Mouse (Mus musculus): ENCODE measurements around the gene Gm8206. TPM values are rescaled to one million over a fixed set of nuclear protein-coding genes. Genes with fewer than 3 reads are reported as not detected.
A peak's percentile ranks its signal among the peaks of the same experiment; 100 is the strongest.
"Not testable (repeated sequence)": the region's sequence is repeated elsewhere in the genome, so short reads cannot be mapped to it uniquely, and the experiment has no call there.

The Gm8206 gene
- 0.90 and 1.2 TPM in 2 replicates for polyA plus RNA-seq (2014; fragmentation: Nextera tagmentation; extraction: Ambion mirVana)

DNA sequence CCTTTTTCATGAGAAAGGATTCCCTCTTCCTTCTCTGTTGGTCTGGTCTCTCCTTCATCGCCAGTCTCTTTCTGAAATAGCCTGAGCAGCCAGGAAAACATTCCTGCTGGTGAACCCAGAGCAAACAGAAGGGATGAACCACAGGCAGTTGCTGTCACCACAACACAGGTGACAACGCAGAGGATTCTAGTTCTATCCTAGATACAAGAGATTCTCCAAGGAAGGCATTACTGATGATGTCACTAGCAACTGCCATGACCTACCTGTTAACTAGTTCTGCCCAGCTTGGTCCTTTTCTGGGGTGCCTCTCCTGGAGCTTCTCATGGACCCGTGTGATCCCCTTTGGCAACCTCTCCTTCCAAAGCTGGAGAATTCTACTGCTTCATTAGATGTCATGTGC lies at the start of gene Gm8206:
Gene Gm8206, minus strand, starts transcription at position 101 of the 400 bp plus-strand sequence.
- not testable (repeated sequence) for H3K27ac ChIP-seq (ENCODE audit: low read depth, low read length); H3K9me3 ChIP-seq (ENCODE audit: control insufficient read depth, low read length); H3K4me2 ChIP-seq (replicated peaks; ENCODE audit: low read depth, low read length); H3K36me3 ChIP-seq (ENCODE audit: control insufficient read depth, insufficient read depth, low read length); H3K27me3 ChIP-seq (ENCODE audit: control insufficient read depth, insufficient read depth, low read length); ATAC-seq (ENCODE audit: low FRiP score, low TSS enrichment); H3K9ac ChIP-seq (ENCODE audit: low read depth, low read length); H3K4me3 ChIP-seq (ENCODE audit: low read length); H3K4me1 ChIP-seq (ENCODE audit: control insufficient read depth, insufficient read depth, low read length)
- 84% methylated on average over 2 of the region's 3 CpGs for WGBS

DNA sequence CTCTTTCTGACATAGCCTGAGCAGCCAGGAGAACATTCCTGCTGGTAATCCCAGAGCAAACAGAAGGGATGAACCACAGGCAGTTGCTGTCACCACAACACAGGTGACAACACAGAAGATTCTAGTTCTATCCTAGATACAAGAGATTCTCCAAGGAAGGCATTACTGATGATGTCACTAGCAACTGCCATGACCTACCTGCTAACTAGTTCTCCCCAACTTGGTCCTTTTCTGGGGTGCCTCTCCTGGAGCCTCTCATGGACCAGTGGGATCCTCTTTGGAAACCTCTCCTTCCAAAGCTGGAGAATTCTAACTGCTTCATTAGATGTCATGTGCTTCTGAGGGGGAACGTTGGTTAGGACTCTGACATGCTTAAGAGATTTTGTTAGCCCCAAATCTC lies 32.0 kb upstream of the Gm8206 start, which contains the start of gene Gm3476:
Gene Gm3476, minus strand, starts transcription at position 101 of the 400 bp plus-strand sequence.
- H3K4me3 ChIP-seq (ENCODE audit: low read length); H3K27ac ChIP-seq (ENCODE audit: low read depth, low read length); H3K36me3 ChIP-seq (ENCODE audit: control insufficient read depth, insufficient read depth, low read length); H3K9me3 ChIP-seq (ENCODE audit: control insufficient read depth, low read length); ATAC-seq (ENCODE audit: low FRiP score, low TSS enrichment); H3K4me1 ChIP-seq (ENCODE audit: control insufficient read depth, insufficient read depth, low read length); H3K27me3 ChIP-seq (ENCODE audit: control insufficient read depth, insufficient read depth, low read length); H3K9ac ChIP-seq (ENCODE audit: low read depth, low read length); H3K4me2 ChIP-seq (replicated peaks; ENCODE audit: low read depth, low read length): not testable (repeated sequence)
- WGBS = no CpG with 5 or more reads among the region's 1 CpGs

DNA sequence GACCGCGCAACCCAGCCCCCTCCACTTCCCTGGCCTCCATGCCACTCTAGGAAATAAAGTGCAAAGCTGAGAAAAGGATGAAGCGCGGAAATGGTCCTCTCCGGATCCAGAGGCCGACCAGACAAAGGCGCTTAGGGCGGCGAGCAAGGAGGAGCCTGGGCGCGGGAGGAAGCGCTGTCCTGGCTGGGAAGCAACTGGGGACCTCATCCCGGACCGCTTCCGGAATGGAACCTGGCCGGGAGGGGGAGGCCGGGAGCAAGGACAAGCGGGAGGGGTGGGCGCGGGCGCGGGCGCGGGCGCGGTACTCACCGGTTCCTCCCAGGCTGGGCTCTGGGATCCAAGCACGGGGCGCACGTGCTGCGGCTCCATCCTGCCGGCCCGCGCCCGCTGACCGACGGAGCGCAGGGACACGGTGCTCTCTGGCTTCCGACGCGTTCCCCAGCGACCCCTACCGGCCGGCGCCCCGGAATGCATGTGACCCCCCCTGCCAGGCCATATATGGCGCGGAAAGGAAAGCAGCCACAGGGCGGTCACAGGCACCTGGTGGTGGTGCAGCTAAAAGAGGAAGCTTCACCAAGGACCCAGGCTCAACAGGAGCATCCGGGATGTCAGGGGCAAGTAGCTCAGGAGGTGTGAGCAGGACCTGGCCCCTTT lies 14.7 kb upstream of the Gm8206 start, which contains the start of gene Gm3468:
Gene Gm3468, minus strand, starts transcription at position 394 of the 654 bp plus-strand sequence.
- Histone ChIP-seq H3K4me3 (ENCODE audit: low read length) (peak within 1 kb of the TSS; percentile 32), H3K4me2 (replicated peaks; ENCODE audit: low read depth, low read length) (peak within 1 kb of the TSS; percentile 30)
- H3K27me3 ChIP-seq (ENCODE audit: control insufficient read depth, insufficient read depth, low read length); H3K9ac ChIP-seq (ENCODE audit: low read depth, low read length); H3K36me3 ChIP-seq (ENCODE audit: control insufficient read depth, insufficient read depth, low read length); H3K4me1 ChIP-seq (ENCODE audit: control insufficient read depth, insufficient read depth, low read length); H3K27ac ChIP-seq (ENCODE audit: low read depth, low read length); H3K9me3 ChIP-seq (ENCODE audit: control insufficient read depth, low read length): not testable (repeated sequence)
- ATAC-seq (ENCODE audit: low FRiP score, low TSS enrichment) = peak; percentile 94; the same call in 1 of the 2 replicates
- WGBS = 3% methylated on average over 37 of the region's 51 CpGs

DNA sequence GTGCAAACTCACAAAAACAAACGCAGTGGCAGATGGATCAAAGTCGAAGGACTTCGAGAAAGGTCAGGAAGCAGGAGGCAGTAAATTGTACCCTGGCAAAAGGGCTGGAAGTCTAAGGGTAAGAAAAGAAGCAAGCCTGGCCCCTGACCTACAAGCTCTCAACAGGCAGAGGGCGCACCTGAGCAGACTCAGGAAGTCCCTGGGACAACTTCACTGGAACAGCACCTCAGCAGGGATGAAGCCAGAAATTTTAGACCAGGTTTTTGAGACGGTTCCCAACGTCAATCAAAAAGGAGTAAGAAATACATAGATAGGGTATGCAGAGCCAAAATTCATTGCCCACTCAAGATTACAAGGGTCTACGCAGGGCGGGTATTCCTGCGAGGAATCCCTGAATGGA lies 13.8 kb upstream of the Gm8206 start:
- not testable (repeated sequence) for ATAC-seq (ENCODE audit: low FRiP score, low TSS enrichment)
- WGBS = 5% methylated on average over 8 of the region's 9 CpGs
- H3K4me3 ChIP-seq (ENCODE audit: low read length) = peak overlapping the region; percentile 32; the same call in 1 of the 2 replicates

DNA sequence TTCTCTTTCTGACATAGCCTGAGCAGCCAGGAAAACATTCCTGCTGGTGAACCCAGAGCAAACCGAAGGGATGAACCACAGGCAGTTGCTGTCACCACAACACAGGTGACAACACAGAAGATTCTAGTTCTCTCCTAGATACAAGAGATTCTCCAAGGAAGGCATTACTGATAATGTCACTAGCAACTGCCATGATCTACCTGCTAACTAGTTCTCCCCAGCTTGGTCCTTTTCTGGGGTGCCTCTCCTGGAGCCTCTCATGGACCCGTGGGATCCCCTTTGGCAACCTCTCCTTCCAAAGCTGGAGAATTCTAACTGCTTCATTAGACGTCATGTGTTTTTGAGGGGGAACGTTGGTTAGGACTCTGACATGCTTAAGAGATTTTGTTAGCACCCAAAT lies 35.6 kb downstream of the Gm8206 start, which contains the start of gene Gm6337:
Gene Gm6337, minus strand, starts transcription at position 101 of the 400 bp plus-strand sequence.
- not testable (repeated sequence) for H3K36me3 ChIP-seq (ENCODE audit: control insufficient read depth, insufficient read depth, low read length); H3K9ac ChIP-seq (ENCODE audit: low read depth, low read length); ATAC-seq (ENCODE audit: low FRiP score, low TSS enrichment); H3K9me3 ChIP-seq (ENCODE audit: control insufficient read depth, low read length); H3K4me2 ChIP-seq (replicated peaks; ENCODE audit: low read depth, low read length); H3K4me3 ChIP-seq (ENCODE audit: low read length); H3K4me1 ChIP-seq (ENCODE audit: control insufficient read depth, insufficient read depth, low read length); H3K27ac ChIP-seq (ENCODE audit: low read depth, low read length); H3K27me3 ChIP-seq (ENCODE audit: control insufficient read depth, insufficient read depth, low read length)
- 95% methylated on average over 2 of the region's 4 CpGs for WGBS

More for the DNA sequence above, 13.8 kb upstream of the Gm8206 start:
- not testable (repeated sequence) for H3K4me1 ChIP-seq (ENCODE audit: control insufficient read depth, insufficient read depth, low read length); H3K27me3 ChIP-seq (ENCODE audit: control insufficient read depth, insufficient read depth, low read length); H3K36me3 ChIP-seq (ENCODE audit: control insufficient read depth, insufficient read depth, low read length); H3K9ac ChIP-seq (ENCODE audit: low read depth, low read length); H3K27ac ChIP-seq (ENCODE audit: low read depth, low read length); H3K9me3 ChIP-seq (ENCODE audit: control insufficient read depth, low read length)
- peak overlapping the region; percentile 30; the same call in 1 of the 2 replicates for H3K4me2 ChIP-seq (replicated peaks; ENCODE audit: low read depth, low read length)

DNA sequence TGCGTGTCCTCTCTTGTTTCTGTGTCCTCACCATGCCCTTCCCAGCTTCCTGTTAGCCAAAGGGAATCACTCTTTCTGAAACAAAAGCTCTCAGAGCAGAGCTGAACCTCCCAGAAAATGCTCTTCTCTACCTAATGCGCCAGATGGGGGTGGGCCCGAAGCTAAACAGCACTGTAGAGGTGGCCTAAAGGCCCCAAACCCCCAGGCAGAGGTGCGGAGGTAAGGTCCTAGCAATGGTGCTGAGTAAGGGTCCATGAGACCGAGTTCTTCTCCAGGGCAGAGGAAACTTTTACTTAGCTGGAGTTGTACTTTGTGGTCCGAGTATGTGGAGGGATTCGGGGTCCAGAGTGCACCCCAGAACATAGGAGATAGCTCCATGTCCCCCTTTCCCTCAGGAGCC lies 106.6 kb downstream of the Gm8206 start:
- not testable (repeated sequence) for H3K4me3 ChIP-seq (ENCODE audit: low read length); ATAC-seq (ENCODE audit: low FRiP score, low TSS enrichment); H3K27me3 ChIP-seq (ENCODE audit: control insufficient read depth, insufficient read depth, low read length); H3K4me2 ChIP-seq (replicated peaks; ENCODE audit: low read depth, low read length); H3K4me1 ChIP-seq (ENCODE audit: control insufficient read depth, insufficient read depth, low read length); H3K36me3 ChIP-seq (ENCODE audit: control insufficient read depth, insufficient read depth, low read length); H3K9ac ChIP-seq (ENCODE audit: low read depth, low read length); H3K9me3 ChIP-seq (ENCODE audit: control insufficient read depth, low read length); H3K27ac ChIP-seq (ENCODE audit: low read depth, low read length)
- 78% methylated on average over 4 of the region's 7 CpGs for WGBS

DNA sequence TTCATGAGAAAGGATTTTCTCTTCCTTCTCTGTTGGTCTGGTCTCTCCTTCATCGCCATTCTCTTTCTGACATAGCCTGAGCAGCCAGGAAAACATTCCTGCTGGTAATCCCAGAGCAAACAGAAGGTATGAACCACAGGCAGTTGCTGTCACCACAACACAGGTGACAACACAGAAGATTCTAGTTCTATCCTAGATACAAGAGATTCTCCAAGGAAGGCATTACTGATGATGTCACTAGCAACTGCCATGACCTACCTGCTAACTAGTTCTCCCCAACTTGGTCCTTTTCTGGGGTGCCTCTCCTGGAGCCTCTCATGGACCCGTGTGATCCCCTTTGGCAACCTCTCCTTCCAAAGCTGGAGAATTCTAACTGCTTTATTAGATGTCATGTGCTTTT lies 114.7 kb downstream of the Gm8206 start, which contains the start of gene Gm3453:
Gene Gm3453, minus strand, starts transcription at position 101 of the 400 bp plus-strand sequence.
- not testable (repeated sequence) for ATAC-seq (ENCODE audit: low FRiP score, low TSS enrichment); H3K4me2 ChIP-seq (replicated peaks; ENCODE audit: low read depth, low read length)
- WGBS = 73% methylated on average over 1 of the region's 2 CpGs

More for the DNA sequence above, 114.7 kb downstream of the Gm8206 start, which contains the start of gene Gm3453:
- not testable (repeated sequence) for H3K4me3 ChIP-seq (ENCODE audit: low read length); H3K4me1 ChIP-seq (ENCODE audit: control insufficient read depth, insufficient read depth, low read length); H3K27ac ChIP-seq (ENCODE audit: low read depth, low read length); H3K9ac ChIP-seq (ENCODE audit: low read depth, low read length); H3K36me3 ChIP-seq (ENCODE audit: control insufficient read depth, insufficient read depth, low read length); H3K9me3 ChIP-seq (ENCODE audit: control insufficient read depth, low read length); H3K27me3 ChIP-seq (ENCODE audit: control insufficient read depth, insufficient read depth, low read length)

Other genes with a start within 250 kb of the Gm8206 start
- not detected in 2 replicates for gene Gm8237, start 213.6 kb downstream of the Gm8206 start, polyA plus RNA-seq (2014; fragmentation: Nextera tagmentation; extraction: Ambion mirVana)
- gene Gm3248, start 132.2 kb downstream of the Gm8206 start, polyA plus RNA-seq (2014; fragmentation: Nextera tagmentation; extraction: Ambion mirVana) = 0.10 and 0.12 TPM in 2 replicates
- not detected in 2 replicates for gene Gm3453, start 114.8 kb downstream of the Gm8206 start, polyA plus RNA-seq (2014; fragmentation: Nextera tagmentation; extraction: Ambion mirVana)
- gene Gm6337, start 35.7 kb downstream of the Gm8206 start, polyA plus RNA-seq (2014; fragmentation: Nextera tagmentation; extraction: Ambion mirVana) = not detected in 2 replicates
- gene Gm3468, start 14.7 kb upstream of the Gm8206 start, polyA plus RNA-seq (2014; fragmentation: Nextera tagmentation; extraction: Ambion mirVana) = 2.2 TPM in 2 replicates
- not detected in 2 replicates for gene Gm3476, start 31.9 kb upstream of the Gm8206 start, polyA plus RNA-seq (2014; fragmentation: Nextera tagmentation; extraction: Ambion mirVana)
- not detected in 2 replicates for gene Gm21560, start 125.3 kb upstream of the Gm8206 start, polyA plus RNA-seq (2014; fragmentation: Nextera tagmentation; extraction: Ambion mirVana)
- gene Gm3411, start 193.3 kb upstream of the Gm8206 start, polyA plus RNA-seq (2014; fragmentation: Nextera tagmentation; extraction: Ambion mirVana) = 0.74 and 1.1 TPM in 2 replicates
- gene Gm21103, start 210.9 kb upstream of the Gm8206 start, polyA plus RNA-seq (2014; fragmentation: Nextera tagmentation; extraction: Ambion mirVana) = not detected in 2 replicates
- gene Gm3618, start 249.7 kb upstream of the Gm8206 start, polyA plus RNA-seq (2014; fragmentation: Nextera tagmentation; extraction: Ambion mirVana) = not detected in 2 replicates